Mouse (Mus musculus) spleen, postnatal 36 days (tissue): Measurements from ENCODE around the gene Tspo2.
A peak's percentile ranks its signal among the peaks of the same experiment; 100 is the strongest.

Experiments used
- DNase-seq, 2 experiments: peaks; one replicate each; pipeline ENCODE4 v3.0.0; 2022; ENCODE audit warnings: low spot score in 2 of 2, mixed read lengths in 1 of 2

Tspo2 gene

GRCm38 (mm10) chr17:48418174-48418573 lies 33.1 kb downstream of the Tspo2 start:
- peak; percentile 42 to 43 for DNase-seq

GRCm38 (mm10) chr17:48417521-48417920 lies 33.8 kb downstream of the Tspo2 start:
- no peak for DNase-seq

GRCm38 (mm10) chr17:48416425-48417195 lies 34.7 kb downstream of the Tspo2 start:
- DNase-seq = peak; percentile 62 to 73

GRCm38 (mm10) chr17:48416011-48416410 lies 35.3 kb downstream of the Tspo2 start:
- DNase-seq = no peak

- DNase-seq = no peak
Observed at GRCm38 (mm10) chr17:48411241-48411640, 40.1 kb downstream of the Tspo2 start.

GRCm38 (mm10) chr17:48410299-48410785 lies 41.0 kb downstream of the Tspo2 start:
- DNase-seq = no peak

- peak; percentile 100 for DNase-seq
Observed at GRCm38 (mm10) chr17:48409380-48410298, 41.7 kb downstream of the Tspo2 start, which contains the start of the genes Nfya and Oard1. Gene Nfya (minus strand): TSS chr17:48409906. Gene Oard1 (plus strand): TSS chr17:48410014.

- peak; percentile 90 to 91 for DNase-seq
Observed at GRCm38 (mm10) chr17:48408526-48409291, 42.6 kb downstream of the Tspo2 start.

GRCm38 (mm10) chr17:48407910-48408525 lies 43.3 kb downstream of the Tspo2 start:
- no peak for DNase-seq

- DNase-seq = no peak
Observed at GRCm38 (mm10) chr17:48407154-48407553, 44.2 kb downstream of the Tspo2 start.

- DNase-seq = no peak
Observed at GRCm38 (mm10) chr17:48404706-48405105, 46.6 kb downstream of the Tspo2 start.

GRCm38 (mm10) chr17:48403848-48404247 lies 47.5 kb downstream of the Tspo2 start:
- no peak for DNase-seq

- no peak for DNase-seq
Observed at GRCm38 (mm10) chr17:48402751-48403150, 48.6 kb downstream of the Tspo2 start.

- DNase-seq = no peak
Observed at GRCm38 (mm10) chr17:48401710-48402109, 49.6 kb downstream of the Tspo2 start.
